In the genomic region with DNA sequence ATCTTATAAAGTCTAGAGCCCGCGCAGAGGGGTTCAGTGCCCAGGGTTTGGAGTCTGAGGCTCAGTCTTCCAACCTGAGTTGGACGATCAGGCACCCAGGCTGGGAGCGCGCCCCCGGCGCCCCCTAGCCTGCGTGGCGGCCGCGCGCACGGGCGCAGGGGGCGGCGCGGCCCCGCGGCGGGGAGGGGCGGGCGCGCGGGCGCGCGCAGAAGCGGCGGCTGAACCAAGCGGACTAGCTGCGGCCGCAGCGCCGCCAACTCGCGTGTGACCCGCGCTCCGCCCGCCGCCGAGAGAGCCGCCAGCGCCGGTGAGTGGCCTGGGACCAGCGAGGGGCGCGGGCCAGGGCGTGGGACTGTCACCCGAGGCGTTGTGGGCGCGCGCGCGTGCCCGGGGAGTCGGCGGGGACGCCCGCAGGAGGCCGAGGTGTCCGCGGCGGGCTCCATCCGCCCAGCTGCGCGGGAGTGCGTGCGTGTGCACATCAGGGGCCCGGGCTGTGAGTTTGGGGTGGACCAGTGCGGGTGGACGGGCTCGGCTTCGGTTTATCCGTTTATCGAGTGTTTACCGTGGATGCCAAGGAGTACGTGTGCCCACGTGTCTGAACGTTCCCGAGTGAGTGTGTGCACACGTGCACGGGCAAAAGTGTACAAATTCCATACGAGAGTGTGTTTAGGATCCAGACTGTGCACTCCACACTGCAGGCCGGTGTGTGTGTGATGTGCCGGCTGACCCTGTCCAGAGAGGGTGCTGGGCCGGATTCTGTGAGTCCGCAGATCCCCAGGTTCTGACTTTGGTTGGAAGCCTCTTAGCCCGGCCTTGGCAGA, we compare ENCODE assay signal across 8 mouse cellular contexts. TPM values are rescaled to one million over a fixed set of nuclear protein-coding genes. Genes with fewer than 3 reads are reported as not detected.
DNase-seq lines count a peak whose midpoint lies in the region; ATAC-seq and TF ChIP-seq lines count a peak whose summit lies in the region.

A gene (plus strand): TSS at position 157 of the 821 bp plus-strand sequence.

- H3K4me1 ChIP-seq in embryonic facial prominence, embryonic 14.5 days (ENCODE audit: control insufficient read depth, insufficient read depth, low read length), result peaks cover 31% of the 10 kb centered on the region
- peaks cover 43% of the 10 kb centered on the region for H3K4me1 ChIP-seq in heart, embryonic 12.5 days (replicated peaks)
- H3K4me1 ChIP-seq in kidney, postnatal 0 days (replicated peaks; ENCODE audit: insufficient read depth, low read length), result peaks cover 23% of the 10 kb centered on the region
- H3K4me1 ChIP-seq in liver, embryonic 15.5 days (replicated peaks), result peaks cover 63% of the 10 kb centered on the region
- peaks cover 23% of the 10 kb centered on the region for H3K4me1 ChIP-seq in neural tube, embryonic 12.5 days
- H3K4me1 ChIP-seq in thymus, adult 2 months (replicated peaks; ENCODE audit: control insufficient read depth, insufficient read depth, low read length), result peaks cover 8% of the 10 kb centered on the region

- H3ac ChIP-seq in C2C12 (ENCODE audit: control insufficient read depth, insufficient read length, low read depth), result peak within 1 kb of the TSS; percentile 97

- DNase-seq in adrenal gland, postnatal 10 days, result peak; percentile 75
- peak; percentile 83 for DNase-seq in embryonic facial prominence, embryonic 14.5 days (ENCODE audit: low spot score)
- DNase-seq in kidney, postnatal 0 days (ENCODE audit: low spot score), result peak; percentile 65
- peak; percentile 46 for DNase-seq in thymus, adult 2 months

- H3K9ac ChIP-seq in embryonic facial prominence, embryonic 14.5 days (ENCODE audit: low read depth, low read length), result peak within 1 kb of the TSS; percentile 96
- peak within 1 kb of the TSS; percentile 93 for H3K9ac ChIP-seq in heart, embryonic 12.5 days
- peak within 1 kb of the TSS; percentile 84 for H3K9ac ChIP-seq in kidney, postnatal 0 days (ENCODE audit: low read depth, low read length)
- peak within 1 kb of the TSS; percentile 66 for H3K9ac ChIP-seq in liver, embryonic 15.5 days
- peak within 1 kb of the TSS; percentile 90 for H3K9ac ChIP-seq in neural tube, embryonic 12.5 days

- H3K4me3 ChIP-seq in C2C12 (ENCODE audit: insufficient read depth, poor library complexity, severe bottlenecking), result peak within 1 kb of the TSS; percentile 75
- H3K4me3 ChIP-seq in embryonic facial prominence, embryonic 14.5 days (ENCODE audit: low read depth, low read length), result peak within 1 kb of the TSS; percentile 78
- H3K4me3 ChIP-seq in heart, embryonic 12.5 days, result peak within 1 kb of the TSS; percentile 83
- H3K4me3 ChIP-seq in kidney, postnatal 0 days (replicated peaks; ENCODE audit: low read depth, low read length), result peak within 1 kb of the TSS; percentile 92
- peak within 1 kb of the TSS; percentile 69 for H3K4me3 ChIP-seq in liver, embryonic 15.5 days (replicated peaks)
- H3K4me3 ChIP-seq in neural tube, embryonic 12.5 days, result peak within 1 kb of the TSS; percentile 90
- H3K4me3 ChIP-seq in thymus, adult 2 months (ENCODE audit: control insufficient read depth, insufficient read depth, low read length), result peak within 1 kb of the TSS; percentile 65

- no peak for TF ChIP-seq CTCF in C2C12 (IDR thresholded peaks at IDR 0.05; ENCODE audit: control insufficient read depth, insufficient read depth, insufficient read length)
- no peak for TF ChIP-seq CTCF in kidney, postnatal 0 days (IDR thresholded peaks at IDR 0.05; ENCODE audit: low read depth)
- TF ChIP-seq CTCF in thymus, adult 2 months (IDR thresholded peaks at IDR 0.05; ENCODE audit: borderline replicate concordance, control insufficient read depth, extremely low read depth, insufficient read depth, low read length, poor library complexity), result no peak

- peak within 1 kb of the TSS; percentile 65 for H3K4me2 ChIP-seq in embryonic facial prominence, embryonic 14.5 days (ENCODE audit: low read depth, low read length)
- peak within 1 kb of the TSS; percentile 82 for H3K4me2 ChIP-seq in heart, embryonic 12.5 days
- H3K4me2 ChIP-seq in kidney, postnatal 0 days (ENCODE audit: low read length), result peak within 1 kb of the TSS; percentile 87
- peak within 1 kb of the TSS; percentile 82 for H3K4me2 ChIP-seq in liver, embryonic 15.5 days
- peak within 1 kb of the TSS; percentile 84 for H3K4me2 ChIP-seq in neural tube, embryonic 12.5 days (replicated peaks)

- peaks cover 48% of the 10 kb centered on the region for H3K79me2 ChIP-seq in C2C12 (ENCODE audit: control insufficient read depth, insufficient read depth)

- peaks cover 11% of the 10 kb centered on the region for H3K36me3 ChIP-seq in C2C12 (ENCODE audit: control insufficient read depth, insufficient read depth)
- no peaks in the 10 kb centered on the region for H3K36me3 ChIP-seq in embryonic facial prominence, embryonic 14.5 days (ENCODE audit: control insufficient read depth, insufficient read depth, low read length)
- peaks cover 7% of the 10 kb centered on the region; the same call in 1 of the 2 replicates for H3K36me3 ChIP-seq in heart, embryonic 12.5 days
- no peaks in the 10 kb centered on the region for H3K36me3 ChIP-seq in kidney, postnatal 0 days (ENCODE audit: insufficient read depth, low read length)
- H3K36me3 ChIP-seq in liver, embryonic 15.5 days (replicated peaks), result no peaks in the 10 kb centered on the region; the same call in 1 of the 2 replicates
- no peaks in the 10 kb centered on the region for H3K36me3 ChIP-seq in neural tube, embryonic 12.5 days
- H3K36me3 ChIP-seq in thymus, adult 2 months (ENCODE audit: control insufficient read depth, insufficient read depth, low read length), result no peaks in the 10 kb centered on the region

- ATAC-seq in embryonic facial prominence, embryonic 14.5 days (ENCODE audit: low read depth), result peak; percentile 76
- peak; percentile 77 for ATAC-seq in heart, embryonic 12.5 days (ENCODE audit: insufficient number of reproducible peaks, low FRiP score)
- ATAC-seq in kidney, postnatal 0 days (replicated peaks; ENCODE audit: low FRiP score, low read depth), result peak; percentile 81
- ATAC-seq in liver, embryonic 15.5 days (ENCODE audit: insufficient read depth), result peak; percentile 68
- ATAC-seq in neural tube, embryonic 12.5 days (ENCODE audit: low FRiP score, low read depth), result peak; percentile 75

- H3K27me3 ChIP-seq in C2C12 (ENCODE audit: control insufficient read depth, insufficient read depth, insufficient read length), result no peaks in the 10 kb centered on the region
- H3K27me3 ChIP-seq in embryonic facial prominence, embryonic 14.5 days (replicated peaks; ENCODE audit: control insufficient read depth, insufficient read depth, low read length), result no peaks in the 10 kb centered on the region
- no peaks in the 10 kb centered on the region for H3K27me3 ChIP-seq in heart, embryonic 12.5 days (replicated peaks)
- no peaks in the 10 kb centered on the region for H3K27me3 ChIP-seq in kidney, postnatal 0 days (ENCODE audit: insufficient read depth, low read length)
- peaks cover 65% of the 10 kb centered on the region for H3K27me3 ChIP-seq in liver, embryonic 15.5 days
- H3K27me3 ChIP-seq in neural tube, embryonic 12.5 days (replicated peaks), result 0 out of 2 replicates have a peak, but pooled peaks cover 4% of the 10 kb centered on the region
- no peaks in the 10 kb centered on the region for H3K27me3 ChIP-seq in thymus, adult 2 months (ENCODE audit: control insufficient read depth, insufficient read depth, low read length)

- H3K79me3 ChIP-seq in C2C12 (ENCODE audit: low read depth), result peaks cover 42% of the 10 kb centered on the region

- no peak for TF ChIP-seq POLR2A in thymus, adult 2 months (IDR thresholded peaks at IDR 0.05; ENCODE audit: control insufficient read depth, extremely low read depth, insufficient read depth, low read length, poor library complexity)

- H3K27ac ChIP-seq in embryonic facial prominence, embryonic 14.5 days (replicated peaks; ENCODE audit: low read depth, low read length), result peak within 1 kb of the TSS; percentile 93
- H3K27ac ChIP-seq in heart, embryonic 12.5 days (ENCODE audit: poor library complexity, severe bottlenecking), result peak within 1 kb of the TSS; percentile 89
- H3K27ac ChIP-seq in kidney, postnatal 0 days, result peak within 1 kb of the TSS; percentile 77
- H3K27ac ChIP-seq in liver, embryonic 15.5 days (replicated peaks), result peak within 1 kb of the TSS; percentile 72
- 0 out of 2 replicates have a peak within 1 kb of the TSS, but pooled peaks have one; percentile 32 for H3K27ac ChIP-seq in neural tube, embryonic 12.5 days
- H3K27ac ChIP-seq in thymus, adult 2 months (ENCODE audit: control insufficient read depth, insufficient read depth, low read length), result no peak within 1 kb of the TSS

- H3K9me3 ChIP-seq in embryonic facial prominence, embryonic 14.5 days (ENCODE audit: control insufficient read depth, low read length), result no peaks in the 10 kb centered on the region
- no peaks in the 10 kb centered on the region for H3K9me3 ChIP-seq in heart, embryonic 12.5 days (replicated peaks)
- no peaks in the 10 kb centered on the region for H3K9me3 ChIP-seq in kidney, postnatal 0 days (replicated peaks; ENCODE audit: low read length)
- no peaks in the 10 kb centered on the region for H3K9me3 ChIP-seq in liver, embryonic 15.5 days (replicated peaks)
- H3K9me3 ChIP-seq in neural tube, embryonic 12.5 days, result no peaks in the 10 kb centered on the region

- WGBS in embryonic facial prominence, embryonic 14.5 days, result under 1% methylated on average over 52 of the region's 90 CpGs
- under 1% methylated on average over 90 of the region's 90 CpGs for WGBS in heart, embryonic 12.5 days
- under 1% methylated on average over 75 of the region's 90 CpGs for WGBS in kidney, postnatal 0 days
- under 1% methylated on average over 90 of the region's 90 CpGs for WGBS in liver, embryonic 15.5 days (ENCODE audit: insufficient replicate concordance)
- WGBS in neural tube, embryonic 12.5 days, result under 1% methylated on average over 90 of the region's 90 CpGs
- 3% methylated on average over 76 of the region's 90 CpGs for WGBS in thymus, adult 2 months

TF ChIP-seq in C2C12, 6 proteins besides CTCF, POLR2A, EP300 and RAD21:
- TF ChIP-seq USF1 (IDR thresholded peaks at IDR 0.05; ENCODE audit: low read depth) (no peak), MYOD1 (IDR thresholded peaks at IDR 0.05; ENCODE audit: control insufficient read depth, insufficient read length, low read depth) (no peak), MAX (IDR thresholded peaks at IDR 0.05) (peak; percentile 39), MYOG (IDR thresholded peaks at IDR 0.05; ENCODE audit: control insufficient read depth, extremely low read depth, insufficient read length) (no peak)

RNA-seq across cellular contexts. Expression of the gene that starts here (rescaled TPM):
- 27.9 TPM for polyA plus RNA-seq in C2C12 (2012; fragmentation: generic; extraction: Trizol)
- 10 to 100 TPM; 18.9 to 19.4 TPM for total RNA-seq in adrenal gland, postnatal 10 days (2021)
- 95.1 and 117 TPM in 2 replicates for polyA plus RNA-seq in embryonic facial prominence, embryonic 14.5 days (2014; fragmentation: Nextera tagmentation; extraction: Ambion mirVana)
- 71.8 and 79.2 TPM in 2 replicates for polyA plus RNA-seq in heart, embryonic 12.5 days (2016; fragmentation: Nextera tagmentation; extraction: Ambion mirVana)
- polyA plus RNA-seq in kidney, postnatal 0 days (2015; fragmentation: Nextera tagmentation; extraction: Ambion mirVana), result 35.1 and 39.2 TPM in 2 replicates
- polyA plus RNA-seq in liver, embryonic 15.5 days (2015; fragmentation: Nextera tagmentation; extraction: Ambion mirVana), result 36.2 and 37.3 TPM in 2 replicates
- polyA plus RNA-seq in neural tube, embryonic 12.5 days (2016; fragmentation: Nextera tagmentation; extraction: Ambion mirVana), result 70.7 and 74.6 TPM in 2 replicates
- polyA plus RNA-seq in thymus, adult 2 months (2012; rRNA removed), result 12.4 and 17.2 TPM in 2 replicates
